Comparison of ENCODE assay signal across 8 mouse cellular contexts in the genomic region with DNA sequence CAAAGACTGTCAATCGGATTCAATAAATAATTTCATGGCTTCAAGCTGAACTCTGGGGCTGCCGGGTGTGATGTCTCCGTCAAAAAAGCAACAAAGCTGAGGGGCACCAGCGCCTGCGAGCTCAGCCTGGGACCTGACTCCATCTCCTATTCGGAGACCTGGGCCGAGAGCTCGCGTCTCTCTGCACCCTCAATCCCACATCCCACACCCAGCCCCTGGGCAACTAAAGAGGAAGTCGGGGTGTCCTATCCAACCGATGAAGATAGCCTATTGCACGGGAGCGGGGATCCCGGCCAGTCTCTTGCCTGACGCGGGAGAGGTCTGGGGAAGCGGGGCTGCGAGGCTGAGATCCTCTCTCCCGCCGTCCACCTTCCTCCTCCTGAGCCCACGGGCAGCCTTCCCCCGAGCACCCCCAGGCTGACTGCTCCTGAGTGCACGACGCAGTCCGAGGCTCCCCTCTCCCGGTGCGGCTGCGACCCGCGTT. TPM values are rescaled to one million over a fixed set of nuclear protein-coding genes. Genes with fewer than 3 reads are reported as not detected.
A peak's percentile ranks its signal among the peaks of the same experiment; 100 is the strongest.
DNase-seq lines count a peak whose midpoint lies in the region; ATAC-seq lines count a peak whose summit lies in the region.

No protein-coding gene starts in this region.

- no peaks in the 10 kb centered on the region for H3K27me3 ChIP-seq in limb, embryonic 11.5 days (ENCODE audit: control insufficient read depth, insufficient read depth, low read length)
- H3K27me3 ChIP-seq in midbrain, embryonic 10.5 days (ENCODE audit: low read depth, poor library complexity, severe bottlenecking): peaks cover 26% of the 10 kb centered on the region
- no peaks in the 10 kb centered on the region for H3K27me3 ChIP-seq in stomach, embryonic 14.5 days (ENCODE audit: control insufficient read depth, insufficient read depth, low read length)

- peak; percentile 50 to 56 for DNase-seq in B cell, adult 2 months
- DNase-seq in ES-CJ7 (ENCODE audit: low read depth, low spot score): peak; percentile 24
- peak; percentile 62 for DNase-seq in embryo, embryonic 9.5 days (ENCODE audit: extremely low spot score)
- peak; percentile 51 to 59 for DNase-seq in heart, postnatal 10 days
- DNase-seq in limb, embryonic 11.5 days (ENCODE audit: low spot score): peak; percentile 58
- DNase-seq in midbrain, embryonic 10.5 days (ENCODE audit: low spot score): no peak
- no peak for DNase-seq in gastrocnemius, adult 18-20 months (ENCODE audit: low spot score)

- peak overlapping the region; percentile 84 for H3K4me3 ChIP-seq in limb, embryonic 11.5 days (ENCODE audit: low read depth, low read length)
- H3K4me3 ChIP-seq in midbrain, embryonic 10.5 days: peak overlapping the region; percentile 91
- H3K4me3 ChIP-seq in stomach, embryonic 14.5 days (ENCODE audit: low read depth, low read length): peak overlapping the region; percentile 85

- ATAC-seq in limb, embryonic 11.5 days (ENCODE audit: insufficient number of reproducible peaks, low FRiP score, low TSS enrichment, low read depth): peak; percentile 35; the same call in 1 of the 2 replicates
- 0 out of 2 replicates have a peak, but pooled peaks have one; percentile 8 for ATAC-seq in stomach, embryonic 14.5 days (ENCODE audit: insufficient number of reproducible peaks, insufficient read depth, low FRiP score, low read depth)

- no peaks in the 10 kb centered on the region for H3K9me3 ChIP-seq in limb, embryonic 11.5 days (ENCODE audit: control insufficient read depth, low read length)
- H3K9me3 ChIP-seq in midbrain, embryonic 10.5 days (replicated peaks): no peaks in the 10 kb centered on the region
- no peaks in the 10 kb centered on the region for H3K9me3 ChIP-seq in stomach, embryonic 14.5 days (ENCODE audit: control insufficient read depth, low read depth, low read length)

- peak overlapping the region; percentile 86 for H3K4me2 ChIP-seq in limb, embryonic 11.5 days (ENCODE audit: low read depth, severe bottlenecking)
- peak overlapping the region; percentile 81 for H3K4me2 ChIP-seq in stomach, embryonic 14.5 days (replicated peaks; ENCODE audit: low read depth, low read length)

- H3K9ac ChIP-seq in limb, embryonic 11.5 days (ENCODE audit: low read length): peak overlapping the region; percentile 95
- H3K9ac ChIP-seq in stomach, embryonic 14.5 days (replicated peaks; ENCODE audit: low read depth, low read length): peak overlapping the region; percentile 73

- under 1% methylated on average over 26 of the region's 30 CpGs for WGBS in limb, embryonic 11.5 days
- under 1% methylated on average over 30 of the region's 30 CpGs for WGBS in midbrain, embryonic 10.5 days
- WGBS in stomach, embryonic 14.5 days: 0% methylated on average over 30 of the region's 30 CpGs

- peaks cover 12% of the 10 kb centered on the region for H3K4me1 ChIP-seq in limb, embryonic 11.5 days (ENCODE audit: control insufficient read depth, insufficient read depth, low read length)
- H3K4me1 ChIP-seq in midbrain, embryonic 10.5 days: peaks cover 10% of the 10 kb centered on the region
- peaks cover 11% of the 10 kb centered on the region for H3K4me1 ChIP-seq in stomach, embryonic 14.5 days (ENCODE audit: control insufficient read depth, insufficient read depth, low read length)

- intact Hi-C loops in heart, postnatal 10 days (cut with DNase I): loop anchor here (5.0 kb wide), 1 partner anchor 52 kb away; no protein-coding TSS in a partner anchor

- H3K36me3 ChIP-seq in limb, embryonic 11.5 days (ENCODE audit: control insufficient read depth, insufficient read depth, low read length): no peaks in the 10 kb centered on the region
- H3K36me3 ChIP-seq in midbrain, embryonic 10.5 days: no peaks in the 10 kb centered on the region
- no peaks in the 10 kb centered on the region for H3K36me3 ChIP-seq in stomach, embryonic 14.5 days (ENCODE audit: control insufficient read depth, insufficient read depth, low read length)

- H3K27ac ChIP-seq in limb, embryonic 11.5 days (replicated peaks; ENCODE audit: low read depth, low read length): peak overlapping the region; percentile 86
- peak overlapping the region; percentile 92 for H3K27ac ChIP-seq in midbrain, embryonic 10.5 days (replicated peaks)
- H3K27ac ChIP-seq in stomach, embryonic 14.5 days (ENCODE audit: low read length): peak overlapping the region; percentile 84; the same call in 1 of the 2 replicates

RNA-seq across cellular contexts. Expression of gene Ankrd44, which starts 0.7 kb away (rescaled TPM):
- total RNA-seq in heart, postnatal 10 days (2021): 10 to 100 TPM; 14.6 to 21.7 TPM
- polyA plus RNA-seq in limb, embryonic 11.5 days (2014; fragmentation: Nextera tagmentation; extraction: Ambion mirVana): 23.5 and 24.6 TPM in 2 replicates
- 7.8 and 10.8 TPM in 2 replicates for polyA plus RNA-seq in midbrain, embryonic 10.5 days (2016; fragmentation: Nextera tagmentation; extraction: Ambion mirVana)
- 22.5 and 23.7 TPM in 2 replicates for polyA plus RNA-seq in stomach, embryonic 14.5 days (2014; fragmentation: Nextera tagmentation; extraction: Ambion mirVana)
- total RNA-seq in gastrocnemius, adult 18-20 months (2021): 1 to 10 TPM; 5.0 to 6.5 TPM

Comparison
In these comparisons a context has a peak if more than half of its experiments do, and no peak if none do; other contexts are left out.
1. DNase-seq: peak in B cell, adult 2 months (2 of 2), ES-CJ7 (single experiment), embryo, embryonic 9.5 days (single experiment), heart, postnatal 10 days (2 of 2) and limb, embryonic 11.5 days (single experiment); none in midbrain, embryonic 10.5 days (single experiment) and gastrocnemius, adult 18-20 months (single experiment).
2. Peak in every context shown above with its lines, with median percentiles within 50 percentile points of each other: H3K27ac ChIP-seq and H3K4me3 ChIP-seq.